Mouse (Mus musculus) heart, adult 18-20 months (tissue): ENCODE data around the gene Apoa2. TPM values are rescaled to one million over a fixed set of nuclear protein-coding genes. Genes with fewer than 3 reads are reported as not detected.
A peak's percentile ranks its signal among the peaks of the same experiment; 100 is the strongest.

Source experiments
- DNase-seq, 2 experiments: peaks; one replicate each; pipeline ENCODE4 v3.0.0; 2021 to 2022; ENCODE audit warnings: mixed read lengths in 1 of 2
- total RNA-seq, 2 experiments: library from RNA; stranded (reverse); gene quantifications; 2 replicates each; pipeline ENCODE4 v1.2.3; 2021

Apoa2 gene
- total RNA-seq, 2 experiments from 2014 or later: 2.0 to 2.7 TPM

GRCm38 (mm10) chr1:171205704-171206493, 19.0 kb upstream of the Apoa2 start:
- peak; percentile 52 to 74 for DNase-seq

- DNase-seq: no peak
Measured at GRCm38 (mm10) chr1:171209409-171209808, 15.4 kb upstream of the Apoa2 start.

- peak in 1 of 2 experiments; percentile 18 for DNase-seq
Measured at GRCm38 (mm10) chr1:171212854-171213253, 12.0 kb upstream of the Apoa2 start.

GRCm38 (mm10) chr1:171213801-171214496, 10.9 kb upstream of the Apoa2 start, which contains the start of gene Nr1i3:
TSS of gene Nr1i3 (plus strand) at chr1:171213970.
- no peak for DNase-seq

- no peak for DNase-seq
Measured at GRCm38 (mm10) chr1:171216241-171216955, 8.5 kb upstream of the Apoa2 start.

GRCm38 (mm10) chr1:171220871-171221270, 4.0 kb upstream of the Apoa2 start:
- DNase-seq: peak; percentile 84 to 93

GRCm38 (mm10) chr1:171221281-171222193, 3.3 kb upstream of the Apoa2 start:
- peak in 1 of 2 experiments; percentile 18 for DNase-seq

- peak; percentile 96 to 99 for DNase-seq
Measured at GRCm38 (mm10) chr1:171222238-171223155, 2.4 kb upstream of the Apoa2 start, which contains the start of gene Tomm40l. TSS of gene Tomm40l (minus strand) at chr1:171222514.

GRCm38 (mm10) chr1:171223168-171223567, 1.7 kb upstream of the Apoa2 start:
- no peak for DNase-seq

GRCm38 (mm10) chr1:171223796-171224195, 1.1 kb upstream of the Apoa2 start:
- peak; percentile 56 to 61 for DNase-seq

- DNase-seq: no peak
Measured at GRCm38 (mm10) chr1:171226780-171227179, 1.9 kb downstream of the Apoa2 start.

- no peak for DNase-seq
Measured at GRCm38 (mm10) chr1:171227879-171228278, 3.0 kb downstream of the Apoa2 start.

- no peak for DNase-seq
Measured at GRCm38 (mm10) chr1:171229750-171230149, 4.9 kb downstream of the Apoa2 start.

GRCm38 (mm10) chr1:171230215-171230614, 5.4 kb downstream of the Apoa2 start:
- DNase-seq: no peak

- DNase-seq: no peak
Measured at GRCm38 (mm10) chr1:171231844-171232243, 7.0 kb downstream of the Apoa2 start.

- DNase-seq: no peak
Measured at GRCm38 (mm10) chr1:171232348-171232747, 7.5 kb downstream of the Apoa2 start.

GRCm38 (mm10) chr1:171232800-171233730, 8.2 kb downstream of the Apoa2 start:
- DNase-seq: peak in 1 of 2 experiments; percentile 38

- peak in 1 of 2 experiments; percentile 74 for DNase-seq
Measured at GRCm38 (mm10) chr1:171234126-171234525, 9.3 kb downstream of the Apoa2 start, which contains the start of gene Fcer1g. TSS of gene Fcer1g (minus strand) at chr1:171234365.

GRCm38 (mm10) chr1:171234538-171234937, 9.7 kb downstream of the Apoa2 start:
- DNase-seq: no peak
